Mouse (Mus musculus): ENCODE data around the gene Ascc1.

The Ascc1 gene

DNA sequence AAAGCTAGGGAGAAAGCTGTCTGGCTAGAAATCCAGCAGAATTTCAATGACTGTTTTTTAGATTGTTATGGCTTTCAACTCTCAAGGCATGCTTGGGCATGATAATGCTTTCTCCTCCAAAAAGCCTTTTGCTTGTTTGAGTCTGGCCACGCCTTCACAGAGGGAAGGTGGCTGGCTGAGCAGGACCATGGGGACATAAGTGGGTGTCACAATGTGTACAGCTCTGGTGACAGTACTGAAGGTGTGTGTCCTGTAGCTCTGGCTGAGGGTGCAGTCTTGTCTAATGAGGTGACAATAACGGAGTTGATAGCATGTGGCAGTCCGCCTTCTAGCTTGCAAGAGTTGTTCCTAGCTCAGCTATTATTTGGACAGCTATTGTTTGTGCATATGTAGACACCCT is 77.6 kb downstream of the Ascc1 start:
- DNase-seq (ENCODE audit: low spot score): no peak

DNA sequence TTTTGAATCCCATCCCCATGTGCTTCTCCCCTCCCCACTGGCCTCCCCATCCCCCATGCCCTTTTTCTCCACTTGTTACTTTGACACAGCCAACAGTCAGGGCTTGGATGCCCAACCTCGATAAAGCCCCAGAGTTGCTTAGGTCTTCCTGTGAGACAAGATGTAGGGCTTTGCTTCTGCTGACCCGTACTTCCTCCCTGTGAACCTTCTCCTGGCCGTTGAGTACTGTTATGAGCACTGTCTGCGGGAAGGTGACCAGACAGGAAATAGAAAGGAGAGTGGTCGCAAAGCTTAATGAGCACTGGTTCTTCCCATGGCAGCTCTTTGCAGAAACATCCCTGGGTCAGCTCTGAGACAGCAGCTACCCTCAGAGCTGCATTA is 78.0 kb downstream of the Ascc1 start:
- DNase-seq (ENCODE audit: low spot score): no peak

DNA sequence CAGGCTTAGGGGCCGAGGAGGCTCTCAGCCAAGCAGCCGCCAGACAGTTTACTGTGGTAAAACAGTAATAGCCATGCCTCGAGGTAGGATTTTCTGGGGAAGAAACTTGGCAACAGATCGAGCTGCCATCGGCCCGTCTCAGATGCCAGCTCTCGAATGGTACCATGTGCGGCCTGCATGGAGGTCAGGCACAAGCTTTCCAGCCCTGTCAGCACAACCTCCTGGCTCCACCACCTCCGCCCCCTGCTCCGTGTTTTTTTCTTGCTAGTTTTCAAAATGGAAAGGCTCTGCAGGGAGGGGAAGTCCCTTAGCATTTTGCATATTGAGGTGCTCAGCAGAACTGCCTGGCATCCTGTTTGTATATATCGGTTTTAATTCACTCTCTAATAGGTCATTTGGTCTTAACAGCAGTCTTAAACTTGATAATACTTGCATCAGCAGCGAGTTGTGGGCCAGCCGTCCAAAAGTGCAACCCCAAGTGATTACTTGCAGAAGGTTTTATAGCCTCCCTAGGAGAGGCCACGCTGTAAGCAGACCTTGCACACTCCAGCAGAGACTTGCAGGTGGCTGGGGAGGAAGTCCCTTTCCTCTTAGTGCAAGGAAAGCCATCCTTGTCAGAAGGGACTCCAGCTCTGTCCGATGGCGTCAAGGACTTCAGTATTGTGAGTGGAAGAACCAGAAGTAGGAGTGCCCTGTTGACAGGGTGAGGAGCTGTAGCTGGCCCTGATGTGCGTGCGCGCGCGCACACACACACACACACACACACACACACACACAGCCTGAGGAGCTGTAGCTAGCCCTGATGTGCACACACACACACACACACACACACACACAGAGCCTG is 78.6 kb downstream of the Ascc1 start:
- DNase-seq (ENCODE audit: low spot score): no peak

DNA sequence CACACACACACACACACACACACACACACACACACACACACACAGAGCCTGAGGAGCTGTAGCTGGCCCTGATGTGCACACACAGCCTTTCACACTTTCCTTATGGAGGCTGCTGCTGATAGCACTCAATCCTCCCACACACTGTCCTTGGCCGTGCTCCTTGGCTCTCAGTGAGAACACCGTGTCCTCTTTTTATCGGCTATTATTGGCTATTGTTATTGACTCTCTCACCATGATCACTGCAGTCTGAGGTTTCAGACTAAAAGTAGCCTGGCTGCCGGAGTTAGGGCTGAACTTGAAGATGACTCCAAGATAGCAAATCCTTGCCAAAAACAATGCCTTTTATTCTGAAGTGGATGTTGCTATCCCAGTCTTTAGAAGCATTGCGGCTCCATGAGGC is 79.3 kb downstream of the Ascc1 start:
- DNase-seq (ENCODE audit: low spot score): no peak

DNA sequence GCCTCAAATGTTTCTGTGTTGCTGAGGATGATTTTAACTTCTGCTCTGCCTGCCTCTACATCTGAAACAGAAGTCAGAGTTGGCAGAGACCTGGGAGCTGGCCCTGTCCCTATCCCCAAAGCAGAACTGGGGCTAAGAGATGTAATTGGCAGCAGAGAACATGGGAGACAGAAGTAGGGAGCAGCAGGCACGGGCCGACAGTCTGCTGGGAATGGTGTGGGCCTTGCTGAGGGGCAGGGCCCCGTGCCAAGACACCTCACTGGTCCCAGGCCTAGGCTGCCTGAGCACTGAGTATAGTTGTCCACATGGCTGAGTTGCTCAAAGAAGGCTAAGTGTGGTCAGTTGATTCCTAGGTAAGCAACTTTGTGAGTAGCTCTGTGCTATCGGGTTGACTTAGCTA is 81.5 kb downstream of the Ascc1 start:
- no peak for DNase-seq (ENCODE audit: low spot score)

DNA sequence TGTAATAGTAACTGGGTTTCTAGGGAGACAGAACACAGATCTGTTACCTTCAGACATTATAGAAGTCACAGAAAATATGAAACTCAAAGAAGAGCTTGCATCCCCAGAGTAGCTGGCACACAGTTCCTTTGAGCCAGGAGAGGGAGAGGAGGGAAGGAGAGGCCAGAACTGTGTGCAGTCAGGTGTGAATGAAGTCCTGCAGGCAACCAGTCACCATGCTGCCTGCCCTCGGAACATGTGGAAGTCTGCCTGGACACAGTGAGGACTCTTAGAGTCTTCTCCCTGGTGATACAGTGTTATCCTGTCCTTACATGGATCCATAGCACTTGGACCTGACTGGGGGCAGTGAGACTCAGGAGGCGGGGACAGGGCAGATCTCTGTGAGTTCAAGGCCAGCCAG is 89.7 kb downstream of the Ascc1 start:
- no peak for DNase-seq (ENCODE audit: low spot score)

DNA sequence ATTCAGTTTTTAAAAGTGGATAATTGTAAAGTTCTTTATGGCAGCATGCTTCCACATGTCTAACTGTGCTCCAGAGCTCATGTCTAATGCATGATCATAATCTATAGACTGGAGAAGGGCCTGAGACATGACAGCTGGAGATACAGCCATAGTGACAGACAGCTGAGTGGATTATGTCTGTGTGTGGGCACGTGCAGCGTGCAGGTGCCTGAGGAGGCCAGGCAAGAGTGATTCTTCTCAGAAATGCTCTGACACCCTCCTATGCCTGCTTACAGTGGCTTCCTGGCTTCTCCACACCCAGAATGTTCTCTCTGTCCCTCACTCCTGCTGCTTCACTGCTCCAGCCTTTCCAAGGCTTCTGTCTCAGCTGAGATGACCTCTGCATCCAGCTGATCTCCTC is 91.1 kb downstream of the Ascc1 start:
- no peak for DNase-seq (ENCODE audit: low spot score)

DNA sequence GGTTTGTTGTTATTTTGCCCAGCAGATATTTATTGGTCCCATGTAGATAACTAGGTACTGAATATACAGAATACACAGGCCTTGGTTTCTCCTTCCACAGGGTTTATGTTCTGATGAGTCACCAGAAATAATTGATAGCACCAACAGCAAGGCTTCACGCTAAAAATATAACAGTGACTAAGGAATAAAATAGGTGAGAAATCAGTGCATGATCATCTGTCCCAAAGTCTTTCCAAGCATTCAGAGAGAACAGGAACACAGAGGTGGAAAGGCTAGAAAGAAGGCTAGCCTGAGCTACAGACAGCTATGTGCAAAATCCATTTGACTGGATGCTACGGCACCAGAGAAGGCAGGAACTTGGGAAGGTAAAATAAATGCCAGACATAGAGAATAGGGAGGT is 93.0 kb downstream of the Ascc1 start:
- DNase-seq (ENCODE audit: low spot score): no peak

DNA sequence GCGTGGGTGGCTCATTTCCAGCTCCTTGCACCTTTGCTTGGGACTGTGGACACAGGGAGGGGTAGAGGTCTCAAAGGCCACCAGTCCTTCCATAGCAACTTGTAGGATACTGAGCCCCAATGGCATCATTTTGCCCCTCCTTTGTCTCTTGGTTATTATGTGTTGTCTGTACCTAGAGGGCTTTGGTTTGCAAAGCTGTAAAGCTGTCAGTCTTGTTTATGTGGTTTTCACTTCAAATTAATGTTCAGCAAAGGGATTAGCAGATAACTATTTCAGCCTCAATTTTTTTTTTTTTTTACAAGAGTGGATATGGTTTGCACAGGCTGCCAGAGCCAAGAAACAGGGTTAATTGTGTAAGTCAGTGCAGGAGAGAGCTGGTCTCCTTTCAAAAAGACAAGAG is 93.7 kb downstream of the Ascc1 start:
- no peak for DNase-seq (ENCODE audit: low spot score)

DNA sequence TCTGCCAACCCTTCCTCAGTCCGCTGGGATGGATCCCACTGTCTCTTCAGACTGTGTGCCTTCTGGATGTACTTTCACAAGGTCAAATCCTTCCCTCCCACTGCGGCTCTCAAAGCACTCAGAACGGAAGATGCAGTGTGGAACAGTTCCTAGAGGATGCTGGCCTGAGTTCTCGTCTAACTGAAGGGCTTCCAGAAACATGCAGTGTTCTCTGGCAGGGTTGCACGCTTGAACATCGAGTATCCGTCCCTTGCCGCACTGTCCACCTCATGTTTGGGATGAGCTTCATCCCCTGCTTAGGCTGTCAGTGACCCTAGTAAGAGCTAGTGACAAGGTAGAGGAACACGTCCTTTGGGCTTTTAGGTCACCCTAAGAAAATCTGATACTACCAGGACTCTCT is 94.5 kb downstream of the Ascc1 start:
- DNase-seq (ENCODE audit: low spot score): no peak

DNA sequence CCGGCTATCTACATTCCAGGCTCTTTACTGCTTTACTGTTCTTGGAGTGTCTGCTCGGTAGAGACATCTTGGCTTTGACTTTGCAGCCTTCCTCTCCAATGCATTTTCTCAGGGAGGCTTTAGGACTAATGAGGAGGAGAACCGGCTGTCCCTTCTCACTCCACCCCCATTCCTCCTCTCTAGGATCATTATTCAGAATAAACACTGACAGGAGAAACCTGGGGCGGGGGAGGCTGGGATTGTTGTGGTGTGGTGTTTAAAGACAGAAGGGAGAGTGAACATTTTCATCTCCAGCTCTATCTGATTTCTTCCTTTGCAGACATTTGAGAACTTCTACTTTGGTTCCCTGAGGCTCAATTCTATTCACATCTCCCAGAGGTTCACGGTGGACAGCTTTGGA is 95.2 kb downstream of the Ascc1 start:
- no peak for DNase-seq (ENCODE audit: low spot score)

DNA sequence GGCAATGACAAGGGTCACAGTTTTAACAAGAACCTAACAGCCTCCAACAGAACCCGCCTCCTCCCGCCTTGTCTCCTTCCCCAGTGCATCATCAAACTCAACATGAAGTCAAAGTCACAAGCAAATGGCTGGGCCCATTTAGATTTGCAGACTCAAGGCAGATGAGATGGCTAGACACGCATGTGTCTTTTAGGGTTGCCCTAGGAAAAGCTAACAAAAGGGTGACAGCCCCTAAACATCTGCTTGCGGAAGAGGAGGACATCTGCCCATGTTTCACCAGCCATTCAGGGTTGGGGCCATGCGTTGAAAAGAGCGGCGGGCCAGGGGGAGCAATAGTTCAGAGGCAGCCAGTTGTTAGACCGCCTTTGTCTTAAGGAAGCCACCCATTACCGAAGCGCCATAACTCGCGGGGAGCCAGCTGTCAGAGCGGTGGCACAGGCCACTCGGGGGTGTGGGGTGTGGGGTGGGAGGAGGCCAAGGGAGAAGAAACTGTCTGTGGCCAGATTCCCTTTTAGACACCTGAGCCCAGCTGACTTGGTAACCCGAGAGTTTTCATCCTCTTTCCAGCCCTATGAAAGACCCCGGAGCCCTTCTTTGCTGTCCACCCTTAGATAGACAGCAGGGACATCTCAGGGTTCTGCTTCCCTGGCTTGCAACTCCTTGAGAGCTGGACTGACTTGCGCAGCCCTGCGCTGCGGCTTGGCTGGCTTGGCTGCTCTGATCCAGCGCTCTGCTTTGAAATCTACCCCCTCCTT is 103.0 kb downstream of the Ascc1 start:
- no peak for DNase-seq (ENCODE audit: low spot score)

DNA sequence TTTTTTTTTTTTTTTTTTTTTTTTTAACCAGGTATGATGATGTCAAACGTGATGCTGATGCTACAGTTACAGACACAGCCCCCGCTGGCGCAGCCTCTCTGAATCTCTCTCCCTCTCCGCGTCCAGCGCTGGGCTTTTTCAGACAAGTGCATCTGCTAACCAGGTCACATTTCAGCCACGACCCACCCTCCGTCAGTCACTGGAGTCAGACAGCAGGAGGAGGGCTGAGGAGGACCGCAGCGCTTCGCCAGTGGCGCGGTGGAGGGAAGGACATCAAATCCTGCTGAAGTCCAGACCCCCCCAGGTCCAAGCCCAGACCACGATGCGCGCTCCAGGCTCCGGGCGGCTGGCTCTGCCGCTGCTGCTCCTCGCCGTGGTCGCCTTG is 103.5 kb downstream of the Ascc1 start, which contains the start of gene Spock2:
TSS of gene Spock2 (plus strand) at position 74 of the 385 bp plus-strand sequence.
- peak; percentile 67 for DNase-seq (ENCODE audit: low spot score)

DNA sequence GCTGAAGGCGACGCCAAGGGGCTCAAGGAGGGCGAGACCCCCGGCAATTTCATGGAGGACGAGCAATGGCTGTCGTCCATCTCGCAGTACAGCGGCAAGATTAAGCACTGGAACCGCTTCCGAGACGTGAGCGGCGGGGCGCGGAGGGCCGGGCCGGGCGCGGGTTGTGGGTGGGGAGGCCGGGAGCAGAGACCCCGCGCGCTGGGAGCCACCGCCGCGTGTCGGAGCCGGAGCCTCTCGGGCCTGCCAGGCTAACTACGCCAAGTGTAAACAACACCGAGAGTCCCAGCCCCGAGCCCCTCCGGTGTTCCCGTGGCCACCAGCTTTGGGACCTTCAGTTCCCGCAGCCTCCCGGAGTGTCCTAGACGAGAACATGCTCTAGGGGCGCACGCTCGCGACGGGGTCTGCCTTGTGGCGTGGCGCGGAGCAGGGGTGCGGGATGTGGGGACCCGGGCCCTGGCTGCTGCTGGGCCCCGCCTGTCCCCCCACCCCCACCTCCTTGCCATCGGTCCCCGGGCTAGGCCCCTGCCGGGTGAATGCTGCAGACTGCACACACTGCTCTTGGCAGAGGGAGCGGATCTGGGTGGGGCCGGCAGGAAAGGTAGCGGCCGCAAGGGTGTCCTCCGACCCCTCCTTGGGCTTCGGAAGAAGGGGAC is 104.1 kb downstream of the Ascc1 start:
- DNase-seq (ENCODE audit: low spot score): peak; percentile 49

DNA sequence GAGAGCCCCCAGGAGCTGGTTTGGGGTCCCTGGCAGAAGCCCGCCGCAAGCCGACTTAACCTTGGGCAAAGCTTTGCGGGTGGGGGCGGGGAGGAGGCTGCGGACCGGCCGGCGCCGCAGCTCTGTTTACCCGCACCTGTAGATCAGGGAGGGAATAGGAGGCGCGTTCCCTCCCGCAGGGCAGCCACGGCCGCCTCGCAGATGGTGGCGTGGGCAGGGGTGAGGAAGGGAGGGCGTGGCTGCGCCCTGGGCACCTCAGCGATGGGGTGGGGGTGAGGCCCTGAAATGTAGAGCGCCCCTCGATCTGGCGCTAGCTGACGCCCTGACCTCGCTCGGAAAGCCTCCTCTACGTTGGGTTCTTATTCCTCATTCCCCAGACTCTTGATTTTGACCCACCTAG is 104.8 kb downstream of the Ascc1 start:
- DNase-seq (ENCODE audit: low spot score): no peak

DNA sequence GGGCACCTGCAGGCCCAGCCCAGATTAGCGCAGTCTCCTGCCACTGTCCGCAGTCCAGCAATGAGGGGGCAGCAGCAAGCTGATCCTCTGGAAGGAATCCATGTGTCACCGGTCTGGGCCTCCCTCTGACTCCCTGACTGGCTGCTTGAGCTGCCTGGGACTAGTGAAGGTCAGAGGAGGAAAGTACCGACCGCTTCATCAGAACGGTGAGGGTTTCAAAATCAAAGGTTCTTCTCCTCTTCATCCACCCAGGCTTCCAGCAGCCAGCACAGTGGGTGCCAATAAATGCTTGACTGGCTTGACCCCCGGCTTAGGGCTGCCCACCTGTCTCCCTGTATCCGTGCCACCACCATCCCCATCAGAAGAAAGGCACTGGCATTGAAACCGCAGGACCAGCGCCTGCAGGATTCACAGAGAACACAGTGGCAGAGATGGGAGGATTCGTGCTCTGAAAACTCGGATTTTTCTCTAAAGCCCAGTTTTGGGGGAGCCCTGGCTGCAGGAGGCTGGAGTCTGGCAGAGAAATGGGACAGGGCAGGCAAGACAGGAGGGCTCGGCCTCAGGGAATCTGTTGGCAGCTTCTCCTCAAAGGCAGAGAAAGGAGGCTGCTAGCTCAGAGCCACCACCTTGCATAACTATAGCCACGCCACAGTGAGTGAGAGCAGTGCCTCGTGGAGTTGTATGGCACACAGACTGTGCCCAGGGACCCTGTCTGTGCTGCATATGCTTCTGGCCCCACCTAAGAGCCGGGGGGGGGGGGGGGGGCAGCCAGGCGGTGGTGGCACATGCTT is 105.9 kb downstream of the Ascc1 start:
- no peak for DNase-seq (ENCODE audit: low spot score)

DNA sequence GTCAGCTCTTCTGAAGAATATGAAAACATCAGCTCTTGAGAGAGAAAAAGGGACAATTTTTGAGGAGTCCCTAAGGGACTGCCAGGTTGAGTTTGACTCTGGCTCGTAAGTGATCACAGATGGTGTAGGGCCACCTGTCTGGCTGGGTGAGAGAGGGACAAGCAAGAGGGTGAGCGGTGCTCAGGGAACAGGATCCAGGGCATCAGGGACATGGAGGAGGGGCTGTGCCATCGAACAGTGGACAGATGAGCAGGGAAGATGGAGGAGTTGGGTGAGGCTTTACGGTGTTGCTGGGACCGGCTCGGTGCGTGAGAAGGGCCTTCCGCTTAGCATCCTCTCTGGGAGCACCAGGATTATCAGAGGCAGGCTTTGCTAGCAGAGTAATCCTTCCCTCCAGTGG is 106.7 kb downstream of the Ascc1 start:
- no peak for DNase-seq (ENCODE audit: low spot score)

DNA sequence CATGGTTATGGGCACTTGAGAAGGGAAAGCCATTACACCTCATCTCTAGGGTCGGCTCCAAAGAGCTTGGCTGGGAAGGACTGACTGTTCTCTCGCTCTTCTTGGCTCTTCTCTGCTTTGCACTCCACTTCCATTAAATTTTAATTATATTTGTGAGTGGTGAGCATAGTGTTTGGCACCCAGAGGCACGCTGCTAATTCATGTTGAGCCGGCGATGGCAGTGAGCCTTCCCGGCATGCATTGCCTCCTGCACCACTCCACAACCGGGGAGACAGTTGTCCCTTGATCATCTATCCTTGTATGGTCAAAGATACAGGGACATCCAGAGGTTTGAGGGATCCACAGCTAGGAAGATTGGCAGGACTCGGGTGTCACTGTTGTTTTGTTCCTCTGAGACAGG is 107.4 kb downstream of the Ascc1 start:
- DNase-seq (ENCODE audit: low spot score): no peak

DNA sequence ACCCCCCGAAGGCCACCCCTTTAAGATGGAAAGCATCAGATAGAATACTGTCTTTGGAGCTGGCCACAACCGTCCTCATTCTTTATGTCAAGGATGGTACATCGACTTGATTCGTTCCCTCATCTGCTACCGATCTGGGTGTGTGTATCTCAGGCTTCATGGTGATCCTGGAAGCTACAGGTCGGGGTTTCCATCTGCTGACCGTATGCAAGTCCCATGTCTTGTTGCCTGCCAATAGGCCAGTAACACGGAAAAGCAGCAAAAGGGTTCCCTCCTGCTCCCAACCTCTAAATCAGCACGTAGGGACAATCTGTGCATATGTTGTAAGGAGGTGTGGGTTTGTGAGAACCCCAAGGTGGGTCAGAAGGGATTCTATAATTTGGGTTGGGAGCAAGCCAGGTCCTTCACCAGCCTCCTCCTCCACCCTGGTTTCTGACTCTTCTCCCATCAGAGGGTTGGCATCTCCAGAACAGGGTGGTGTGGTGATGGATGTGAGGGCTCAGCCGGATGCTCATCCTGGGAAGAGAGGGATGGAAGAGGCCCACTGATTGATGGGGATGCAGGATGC is 108.4 kb downstream of the Ascc1 start:
- no peak for DNase-seq (ENCODE audit: low spot score)

DNA sequence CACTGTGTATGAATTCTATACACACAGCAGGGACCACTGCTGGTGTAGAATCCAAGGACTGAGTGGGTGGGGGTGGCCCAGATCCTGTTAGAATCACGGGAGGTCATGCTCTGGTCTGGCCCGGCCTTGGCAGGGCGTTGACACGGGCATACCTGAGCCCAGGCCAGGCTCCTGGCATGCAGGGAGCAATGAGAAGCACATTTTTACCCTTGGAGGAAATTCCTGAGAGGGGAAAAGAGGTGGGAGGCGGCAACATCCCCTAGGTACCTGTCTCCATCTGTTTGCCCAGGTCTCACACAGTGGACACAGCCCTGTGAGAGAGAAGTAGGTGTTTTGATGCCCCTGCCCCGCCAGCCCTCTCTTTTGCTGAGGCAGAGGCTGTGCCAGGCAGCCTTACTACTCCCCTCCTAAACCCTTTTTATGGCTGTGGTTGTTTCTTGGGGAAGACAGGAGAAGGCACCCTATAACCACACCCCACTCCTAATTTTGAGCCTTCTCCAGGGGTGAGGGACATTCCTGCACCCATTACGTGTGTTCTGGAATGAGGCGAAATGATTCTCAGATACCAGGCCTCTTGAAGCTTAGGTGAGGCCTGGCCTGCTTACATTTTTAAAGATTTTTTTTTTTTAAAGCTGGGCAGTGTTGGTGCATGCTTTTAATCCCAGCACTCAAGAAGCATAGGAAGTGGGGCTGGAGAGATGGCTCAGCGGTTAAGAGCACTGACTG is 111.5 kb downstream of the Ascc1 start:
- DNase-seq (ENCODE audit: low spot score): no peak
